Mouse (Mus musculus) neural tube, embryonic 12.5 days (tissue): ENCODE data around the gene Atf7ip. TPM values are rescaled to one million over a fixed set of nuclear protein-coding genes. Genes with fewer than 3 reads are reported as not detected.

Source experiments
- ATAC-seq: fragments of 200-750 bp; cut with Nextera tagmentation; 2 replicates; pipeline ENCODE4 v1.8.0; 2017; ENCODE audit warnings: low read depth, mild to moderate bottlenecking, moderate TSS enrichment, moderate library complexity; ENCODE audit not compliant: low FRiP score
- H3K27ac ChIP-seq: fragments of 300-500 bp; sonication (generic); 2 replicates; pipeline ENCODE4 v1.5.1; 2016
- H3K27me3 ChIP-seq: fragments of 300-500 bp; sonication (generic); replicated peaks from 2 replicates; pipeline ENCODE4 v1.6.1; 2016; ENCODE audit warnings: mild to moderate bottlenecking
- H3K36me3 ChIP-seq: fragments of 300-500 bp; sonication (generic); 2 replicates; pipeline ENCODE4 v1.6.1; 2016; ENCODE audit warnings: mild to moderate bottlenecking
- H3K4me1 ChIP-seq: fragments of 300-500 bp; sonication (generic); 2 replicates; pipeline ENCODE4 v1.6.1; 2016
- H3K4me2 ChIP-seq: fragments of 300-500 bp; sonication (generic); replicated peaks from 2 replicates; pipeline ENCODE4 v1.6.1; 2016; ENCODE audit warnings: mild to moderate bottlenecking
- H3K4me3 ChIP-seq: fragments of 300-500 bp; sonication (generic); 2 replicates; pipeline ENCODE4 v1.5.1; 2016
- H3K9ac ChIP-seq: fragments of 300-500 bp; sonication (generic); 2 replicates; pipeline ENCODE4 v1.6.1; 2016; ENCODE audit warnings: mild to moderate bottlenecking
- H3K9me3 ChIP-seq: fragments of 300-500 bp; sonication (generic); 2 replicates; pipeline ENCODE4 v1.6.1; 2016; ENCODE audit warnings: mild to moderate bottlenecking
- WGBS: fragments of 180-500 bp; shearing (Covaris S2); methylation state at CpG from one replicate; pipeline ENCODE4 v1.1.7; 2016; 5-methylcytosine and 5-hydroxymethylcytosine counted together
- polyA plus RNA-seq: library from polyadenylated mRNA; unstranded; fragments of >200 nt; fragmentation: Nextera tagmentation; extraction: Ambion mirVana; gene quantifications from 2 replicates; pipeline ENCODE4 v1.2.1, GENCODE M21; 2016

The Atf7ip gene
- polyA plus RNA-seq, 1 experiment from 2014 or later = 56.4 TPM

DNA sequence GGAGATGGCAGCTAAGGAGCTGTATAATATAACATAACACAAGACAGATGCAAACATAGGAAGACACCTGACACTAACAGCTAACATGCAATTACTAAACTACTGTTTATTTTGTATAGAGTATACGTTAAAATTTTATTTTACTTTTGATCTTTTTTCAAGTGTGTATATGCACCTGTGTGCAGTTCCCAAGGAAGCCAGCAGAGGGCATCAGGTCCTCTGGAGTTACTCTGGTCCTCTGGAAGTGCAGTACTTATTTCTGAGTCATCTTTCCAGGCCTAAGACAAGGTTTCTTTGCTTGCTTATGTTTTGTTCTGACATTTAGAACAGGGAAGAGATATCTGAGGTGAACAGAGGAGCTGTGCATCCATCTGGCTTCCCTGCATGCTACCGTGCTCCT is 138.2 kb downstream of the Atf7ip start:
- Histone ChIP-seq H3K36me3 (no peaks in the 10 kb centered on the region), H3K9ac (no peak overlapping the region), H3K4me1 (no peaks in the 10 kb centered on the region), H3K9me3 (no peaks in the 10 kb centered on the region; the same call in 1 of the 2 replicates), H3K27me3 (no peaks in the 10 kb centered on the region), H3K27ac (no peak overlapping the region), H3K4me2 (no peak overlapping the region), H3K4me3 (no peak overlapping the region)
- 95% methylated on average over 2 of the region's 2 CpGs for WGBS
- no peak for ATAC-seq

DNA sequence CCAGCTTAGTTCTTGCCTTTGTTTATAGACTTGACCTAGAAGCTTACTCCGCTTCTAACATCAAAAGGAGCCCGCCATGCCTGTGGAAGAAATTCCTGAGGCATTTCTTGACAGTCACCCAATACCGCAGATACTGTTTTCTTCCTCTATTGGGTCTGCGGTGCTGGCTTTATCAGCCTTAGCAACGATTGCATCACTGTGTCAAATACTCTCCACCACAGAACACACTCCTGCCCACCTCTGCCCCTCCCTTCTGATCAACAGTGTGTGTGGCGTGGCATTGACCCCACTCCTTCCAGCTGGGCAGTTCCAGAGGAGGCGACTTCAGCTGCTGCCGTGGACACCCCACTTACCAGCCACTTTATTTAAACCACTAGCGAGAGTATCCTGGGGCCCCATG is 139.8 kb downstream of the Atf7ip start:
- peak; percentile 75; the same call in 1 of the 2 replicates for ATAC-seq
- Histone ChIP-seq H3K4me1 (no peaks in the 10 kb centered on the region), H3K4me2 (no peak overlapping the region), H3K4me3 (no peak overlapping the region), H3K9me3 (no peaks in the 10 kb centered on the region; the same call in 1 of the 2 replicates), H3K9ac (no peak overlapping the region), H3K27me3 (no peaks in the 10 kb centered on the region), H3K27ac (no peak overlapping the region), H3K36me3 (no peaks in the 10 kb centered on the region)
- 55% methylated on average over 9 of the region's 9 CpGs for WGBS

DNA sequence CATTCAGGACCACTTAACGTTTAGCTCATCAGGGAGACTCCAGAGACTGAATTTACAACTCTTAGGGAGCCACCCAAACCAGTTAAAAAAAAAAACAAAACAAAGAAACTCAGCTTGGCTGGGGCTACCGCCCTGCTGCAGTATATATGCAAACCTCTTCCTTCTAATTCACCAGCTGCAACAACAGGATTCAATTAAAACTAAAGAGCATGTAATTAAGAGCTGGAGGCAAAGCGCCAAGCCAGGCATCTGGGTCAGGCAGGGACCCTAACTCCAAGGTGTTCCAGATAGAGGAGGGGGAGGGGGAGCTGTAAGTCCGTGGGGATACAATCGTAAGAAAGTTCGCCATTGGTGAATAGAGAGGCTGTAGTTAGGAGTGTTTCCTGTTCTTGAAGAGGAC is 140.2 kb downstream of the Atf7ip start:
- H3K9me3 ChIP-seq = no peaks in the 10 kb centered on the region; the same call in 1 of the 2 replicates
- no peak overlapping the region for H3K4me2 ChIP-seq
- no peaks in the 10 kb centered on the region for H3K27me3 ChIP-seq
- 22% methylated on average over 6 of the region's 6 CpGs for WGBS
- H3K27ac ChIP-seq = no peak overlapping the region
- no peak overlapping the region for H3K4me3 ChIP-seq
- no peaks in the 10 kb centered on the region for H3K36me3 ChIP-seq
- peak; percentile 68 for ATAC-seq
- H3K4me1 ChIP-seq = no peaks in the 10 kb centered on the region
- no peak overlapping the region for H3K9ac ChIP-seq

DNA sequence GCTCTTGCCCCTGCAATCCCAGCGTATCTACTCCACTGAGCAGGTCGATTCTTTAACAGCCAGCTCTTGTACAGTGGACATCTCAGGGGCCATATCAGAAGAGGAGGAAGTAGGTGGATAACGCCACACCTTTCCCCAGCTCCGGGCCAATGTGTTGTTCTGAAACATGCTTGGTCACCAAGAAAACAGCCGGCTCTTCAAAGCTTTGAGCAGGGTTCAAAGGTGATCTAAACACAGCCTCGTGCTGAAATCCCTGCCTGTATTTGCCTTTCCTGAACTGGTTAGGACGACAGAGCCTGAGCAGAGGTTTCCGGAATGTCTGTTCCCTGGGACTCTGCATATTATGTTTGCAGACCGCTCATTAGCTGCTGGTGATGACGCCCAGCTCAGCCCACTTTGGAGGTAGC is 141.5 kb downstream of the Atf7ip start:
- H3K27ac ChIP-seq = no peak overlapping the region
- WGBS = 80% methylated on average over 10 of the region's 10 CpGs
- no peaks in the 10 kb centered on the region for H3K36me3 ChIP-seq
- H3K4me3 ChIP-seq = no peak overlapping the region
- ATAC-seq = no peak
- H3K9me3 ChIP-seq = no peaks in the 10 kb centered on the region; the same call in 1 of the 2 replicates
- no peak overlapping the region for H3K4me2 ChIP-seq
- H3K27me3 ChIP-seq = no peaks in the 10 kb centered on the region
- H3K4me1 ChIP-seq = no peaks in the 10 kb centered on the region
- H3K9ac ChIP-seq = no peak overlapping the region

DNA sequence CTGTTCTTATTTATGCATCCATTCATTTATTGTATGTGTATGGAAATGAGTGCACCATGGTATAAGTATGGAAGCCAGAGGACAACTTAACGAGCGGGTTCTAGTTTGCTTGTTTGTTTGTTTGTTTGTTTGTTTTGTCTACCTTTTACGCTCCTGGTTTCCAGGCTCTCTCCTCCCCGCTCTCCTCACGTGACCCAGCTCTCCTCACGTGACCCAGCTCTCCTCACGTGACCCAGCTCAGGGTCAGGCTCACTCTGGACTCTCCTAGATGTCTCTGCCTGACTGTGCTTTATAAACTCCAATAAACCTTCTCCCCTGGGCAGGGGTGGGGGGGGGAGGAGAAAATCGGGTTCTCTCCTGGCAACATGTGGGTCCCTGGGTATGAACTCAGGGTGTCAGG is 144.7 kb downstream of the Atf7ip start:
- Histone ChIP-seq H3K27me3 (no peaks in the 10 kb centered on the region), H3K4me2 (no peak overlapping the region), H3K4me3 (no peak overlapping the region), H3K9ac (no peak overlapping the region), H3K4me1 (no peaks in the 10 kb centered on the region), H3K36me3 (no peaks in the 10 kb centered on the region), H3K27ac (no peak overlapping the region), H3K9me3 (no peaks in the 10 kb centered on the region)
- no peak for ATAC-seq
- 87% methylated on average over 8 of the region's 8 CpGs for WGBS

DNA sequence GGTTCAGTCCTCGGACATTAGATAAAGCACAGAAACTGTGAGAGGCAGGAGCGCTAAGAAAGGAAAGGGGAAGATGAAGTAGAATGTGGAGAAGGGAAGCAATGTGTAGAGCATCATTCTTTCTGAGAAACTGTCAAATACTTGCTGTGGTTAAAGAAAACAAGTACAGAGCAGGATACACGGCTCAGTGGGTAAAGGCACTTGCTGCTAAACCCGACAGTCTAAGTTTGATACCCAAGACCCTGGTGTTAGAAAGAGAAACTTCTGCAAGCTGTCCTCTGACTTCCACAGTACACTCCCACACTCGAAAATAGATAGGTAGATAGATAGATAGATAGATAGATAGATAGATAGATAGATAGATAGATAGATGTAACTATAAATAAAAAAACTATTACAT is 147.4 kb downstream of the Atf7ip start:
- H3K9me3 ChIP-seq = no peaks in the 10 kb centered on the region
- no peaks in the 10 kb centered on the region for H3K36me3 ChIP-seq
- H3K9ac ChIP-seq = no peak overlapping the region
- H3K4me1 ChIP-seq = no peaks in the 10 kb centered on the region
- no peak overlapping the region for H3K27ac ChIP-seq
- H3K4me3 ChIP-seq = no peak overlapping the region
- 74% methylated on average over 5 of the region's 5 CpGs for whole genome bisulfite sequencing
- no peak overlapping the region for H3K4me2 ChIP-seq
- ATAC-seq = no peak
- H3K27me3 ChIP-seq = no peaks in the 10 kb centered on the region

DNA sequence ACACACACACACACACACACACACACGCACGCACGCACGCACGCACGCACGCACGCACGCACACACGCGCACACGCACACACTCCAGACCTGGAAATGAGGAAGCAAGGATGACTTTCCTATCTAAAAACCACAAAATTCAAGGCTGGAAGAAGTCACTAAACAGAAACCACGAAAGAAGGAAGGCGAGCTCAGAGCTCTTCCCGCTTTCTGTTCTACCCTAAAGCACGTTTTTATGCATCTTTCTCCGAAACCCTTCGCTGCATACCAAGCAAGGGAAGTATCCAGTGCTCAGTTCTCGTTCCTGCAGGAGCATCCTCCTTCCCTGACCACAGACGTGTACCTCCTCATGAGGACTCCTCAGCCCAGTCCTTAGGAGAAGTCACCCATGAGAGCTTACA is 148.5 kb downstream of the Atf7ip start:
- H3K4me3 ChIP-seq = no peak overlapping the region
- H3K4me1 ChIP-seq = no peaks in the 10 kb centered on the region
- no peak for ATAC-seq
- no peaks in the 10 kb centered on the region for H3K36me3 ChIP-seq
- H3K9ac ChIP-seq = no peak overlapping the region
- H3K27me3 ChIP-seq = no peaks in the 10 kb centered on the region
- H3K4me2 ChIP-seq = no peak overlapping the region
- no peak overlapping the region for H3K27ac ChIP-seq
- 93% methylated on average over 20 of the region's 20 CpGs for WGBS
- H3K9me3 ChIP-seq = no peaks in the 10 kb centered on the region

DNA sequence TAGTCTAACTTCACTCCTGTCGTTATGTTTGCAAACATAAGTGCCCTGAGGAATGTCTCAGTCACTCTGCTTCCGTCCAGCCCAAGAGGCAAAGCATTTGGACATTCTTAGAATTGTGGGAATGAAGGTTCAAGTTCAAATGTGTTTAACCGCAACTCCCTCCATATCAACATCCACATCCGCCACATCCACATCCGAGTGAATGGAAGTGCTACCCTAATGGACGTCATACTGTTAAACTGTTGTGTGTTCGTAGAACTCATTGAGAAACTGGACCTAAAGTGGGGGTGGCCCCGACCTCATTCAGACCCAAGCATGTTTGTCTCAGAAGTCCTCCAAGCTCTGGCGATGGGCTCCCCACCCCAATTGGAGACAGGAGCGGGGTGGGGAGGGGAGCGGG is 149.8 kb downstream of the Atf7ip start:
- Histone ChIP-seq H3K36me3 (no peaks in the 10 kb centered on the region), H3K27ac (no peak overlapping the region), H3K4me3 (no peak overlapping the region), H3K27me3 (peaks cover 7% of the 10 kb centered on the region), H3K4me1 (no peaks in the 10 kb centered on the region), H3K9me3 (no peaks in the 10 kb centered on the region), H3K9ac (no peak overlapping the region), H3K4me2 (no peak overlapping the region)
- 70% methylated on average over 11 of the region's 11 CpGs for WGBS
- no peak for ATAC-seq

DNA sequence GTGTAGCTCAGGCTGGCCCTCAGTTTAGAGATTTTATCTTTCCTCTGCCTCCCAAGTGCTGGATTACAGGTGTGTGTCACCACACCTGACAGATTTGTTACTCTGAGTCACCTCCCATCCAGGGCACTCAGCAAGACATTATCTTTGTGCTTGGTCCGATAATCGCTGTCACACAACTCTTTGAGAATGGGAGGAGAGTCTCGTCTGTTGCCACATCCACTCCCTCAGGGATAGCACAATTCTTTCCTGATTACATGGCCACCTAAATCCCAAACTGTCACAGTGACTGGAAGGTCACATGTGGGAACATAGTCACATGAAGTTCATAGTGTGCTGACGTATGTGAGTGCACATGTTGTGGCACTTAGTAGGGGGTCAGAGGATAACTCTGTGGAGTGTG is 152.3 kb downstream of the Atf7ip start:
- H3K4me1 ChIP-seq = peaks cover 9% of the 10 kb centered on the region
- no peak overlapping the region for H3K4me2 ChIP-seq
- no peak for ATAC-seq
- no peak overlapping the region for H3K4me3 ChIP-seq
- no peak overlapping the region for H3K27ac ChIP-seq
- H3K36me3 ChIP-seq = no peaks in the 10 kb centered on the region
- 82% methylated on average over 4 of the region's 4 CpGs for WGBS
- H3K9me3 ChIP-seq = no peaks in the 10 kb centered on the region
- H3K9ac ChIP-seq = no peak overlapping the region
- H3K27me3 ChIP-seq = peaks cover 27% of the 10 kb centered on the region

DNA sequence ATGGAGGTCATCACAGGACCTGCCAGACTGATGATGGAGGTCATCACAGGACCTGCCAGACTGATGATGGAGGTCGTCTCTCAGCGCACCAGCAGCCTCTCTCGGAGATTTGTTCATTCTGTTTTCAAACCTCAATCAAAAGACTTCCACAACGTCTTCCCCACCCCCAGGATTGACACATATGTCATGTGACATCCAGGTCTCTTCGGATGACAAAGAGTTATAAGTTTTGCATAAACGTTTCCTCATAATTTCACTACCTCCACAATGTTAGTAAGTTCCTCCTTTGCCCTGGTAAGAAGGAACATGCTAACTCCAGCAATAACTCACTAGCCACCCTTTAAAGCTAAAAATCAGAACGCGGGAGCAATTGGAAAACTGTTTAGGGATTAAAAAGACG is 153.3 kb downstream of the Atf7ip start:
- 92% methylated on average over 9 of the region's 9 CpGs for WGBS
- H3K27ac ChIP-seq = no peak overlapping the region
- no peak overlapping the region for H3K4me3 ChIP-seq
- no peak for ATAC-seq
- H3K27me3 ChIP-seq = peaks cover 27% of the 10 kb centered on the region
- H3K4me1 ChIP-seq = peaks cover 9% of the 10 kb centered on the region
- no peak overlapping the region for H3K4me2 ChIP-seq
- no peak overlapping the region for H3K9ac ChIP-seq
- H3K36me3 ChIP-seq = no peaks in the 10 kb centered on the region
- no peaks in the 10 kb centered on the region for H3K9me3 ChIP-seq

Other genes with a start within 250 kb of the Atf7ip start
- not detected in 2 replicates for gene Gm8994, start 178.6 kb upstream of the Atf7ip start, polyA plus RNA-seq
- not detected in 2 replicates for gene E330021D16Rik, start 90.6 kb upstream of the Atf7ip start, polyA plus RNA-seq
- gene Plbd1, start 155.8 kb downstream of the Atf7ip start, polyA plus RNA-seq = 1.3 and 2.0 TPM in 2 replicates